Mouse (Mus musculus) spleen, adult 12 weeks (tissue): ENCODE data around the gene Zfp953.
A peak's percentile ranks its signal among the peaks of the same experiment; 100 is the strongest.
"Not testable (repeated sequence)": the region's sequence is repeated elsewhere in the genome, so short reads cannot be mapped to it uniquely, and the experiment has no call there.

ENCODE experiments used
- DNase-seq: peaks from one replicate; pipeline ENCODE4 v3.0.0; 2022; ENCODE audit warnings: low spot score

Zfp953 gene

DNA sequence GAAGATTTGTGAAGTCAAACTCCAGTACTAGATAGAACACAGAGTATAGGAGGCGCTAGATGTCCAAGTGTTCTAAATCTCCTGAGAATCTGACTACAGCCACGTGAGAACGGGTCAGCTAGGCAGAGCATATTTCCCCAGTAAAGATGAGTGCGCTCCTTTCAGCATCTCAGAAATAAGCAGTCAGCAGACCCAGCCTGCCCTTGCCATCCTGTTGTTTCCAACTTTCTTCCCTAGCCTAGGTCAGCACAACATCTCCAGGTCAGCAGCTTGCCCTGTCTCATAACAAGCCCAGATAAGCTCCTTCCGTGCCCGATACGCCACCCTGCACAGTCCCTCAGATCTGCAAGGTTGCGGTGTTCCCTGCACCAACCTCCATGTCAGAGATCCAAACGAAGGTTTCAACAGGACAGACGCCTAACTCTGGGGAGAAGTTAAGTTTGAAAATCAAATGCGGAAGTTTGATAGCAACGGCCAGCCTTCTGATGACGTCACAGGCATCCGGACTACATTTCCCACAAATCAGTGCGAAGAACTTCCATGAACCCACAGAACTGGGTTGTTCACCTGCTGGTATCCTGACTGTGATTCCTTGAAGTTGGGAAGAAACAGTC is at the start of gene Zfp953, which contains the start of gene Gm28044:
Gene Zfp953, minus strand, starts transcription at position 475 of the 614 bp plus-strand sequence.
Gene Gm28044, minus strand, starts transcription at position 406 of the 614 bp plus-strand sequence.
- DNase-seq = peak; percentile 81

DNA sequence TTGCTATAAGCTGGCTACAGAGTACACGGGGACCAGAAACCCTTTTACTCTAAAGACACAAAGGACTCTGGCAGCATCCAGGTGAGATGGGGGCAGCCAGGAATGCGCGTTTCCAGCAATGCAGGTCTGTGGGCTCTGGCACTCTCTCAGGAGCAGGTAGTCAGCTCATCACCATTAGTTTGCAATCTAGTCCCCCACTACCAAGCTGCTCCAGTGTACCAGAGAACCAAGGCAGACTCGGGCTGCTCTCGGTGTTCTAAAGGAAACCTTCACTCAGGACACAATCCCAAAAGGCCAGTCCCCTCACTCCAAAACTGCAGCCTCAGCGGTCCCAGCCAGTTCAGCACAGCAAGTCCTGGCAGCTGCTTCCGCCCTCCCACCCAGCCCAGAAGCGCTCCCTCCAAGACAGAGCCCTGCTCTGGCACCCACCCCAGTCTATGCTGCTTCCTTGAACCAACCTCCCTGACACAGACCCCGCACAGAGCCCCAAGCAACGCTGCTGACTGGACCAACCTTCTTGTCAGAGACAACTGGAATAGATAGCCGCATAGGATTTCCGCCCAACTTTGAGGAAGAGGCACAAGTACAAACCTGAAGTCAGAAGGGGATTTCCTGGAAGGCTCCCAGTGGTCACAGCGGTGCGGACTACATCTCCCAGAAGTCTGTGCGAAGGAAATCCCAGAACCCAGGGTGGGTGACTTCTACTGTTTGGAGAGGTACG is 38.9 kb upstream of the Zfp953 start, which contains the start of gene Zfp429:
Gene Zfp429, minus strand, starts transcription at position 637 of the 721 bp plus-strand sequence.
- peak; percentile 55 for DNase-seq

DNA sequence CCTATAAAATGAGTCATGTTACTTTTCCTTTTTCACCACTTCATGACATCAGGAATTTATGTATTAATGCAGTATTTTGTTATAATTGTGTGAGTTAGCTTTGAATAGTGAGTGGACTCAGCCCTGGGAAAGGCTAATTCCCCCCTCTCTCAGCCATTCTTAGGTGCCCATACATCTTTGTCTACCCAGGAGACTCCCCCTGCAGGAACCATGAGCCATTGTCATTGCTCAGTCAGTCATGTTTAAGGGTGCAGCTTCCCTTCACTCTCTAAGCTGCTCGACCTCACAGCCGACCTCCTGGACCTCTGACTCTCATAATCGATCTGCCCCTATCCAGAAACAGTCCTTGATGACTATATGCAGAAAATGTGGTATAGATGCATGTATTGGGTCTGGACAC is 15.8 kb upstream of the Zfp953 start:
- DNase-seq = not testable (repeated sequence)

DNA sequence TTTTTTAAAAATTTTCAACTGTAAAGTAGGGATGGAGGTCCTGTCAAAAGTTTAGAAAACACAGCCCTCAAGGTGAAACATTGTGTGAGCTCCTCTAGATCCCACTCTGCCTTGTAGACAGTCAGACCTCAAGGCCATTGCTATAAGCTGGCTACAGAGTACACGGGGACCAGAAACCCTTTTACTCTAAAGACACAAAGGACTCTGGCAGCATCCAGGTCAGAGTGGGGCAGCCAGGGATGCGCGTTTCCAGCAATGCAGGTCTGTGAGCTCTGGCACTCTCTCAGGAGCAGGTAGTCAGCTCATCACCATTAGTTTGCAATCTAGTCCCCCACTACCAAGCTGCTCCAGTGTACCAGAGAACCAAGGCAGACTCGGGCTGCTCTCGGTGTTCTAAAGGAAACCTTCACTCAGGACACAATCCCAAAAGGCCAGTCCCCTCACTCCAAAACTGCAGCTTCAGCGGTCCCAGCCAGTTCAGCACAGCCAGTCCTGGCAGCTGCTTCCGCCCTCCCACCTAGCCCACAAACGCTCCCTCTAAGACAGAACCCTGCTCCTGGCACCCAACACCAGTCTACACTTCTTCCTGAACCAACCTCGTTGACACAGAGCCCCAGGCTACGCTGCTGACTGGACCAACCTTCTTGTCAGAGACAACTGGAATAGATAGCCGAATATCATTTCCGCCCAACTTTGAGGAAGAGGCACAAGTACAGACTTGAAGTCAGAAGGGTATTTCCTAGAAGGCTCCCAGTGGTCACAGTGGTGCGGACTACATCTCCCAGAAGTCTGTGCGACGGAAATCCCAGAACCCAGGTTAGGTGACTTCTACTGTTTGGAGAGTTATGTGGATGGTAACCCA is 14.9 kb upstream of the Zfp953 start, which contains the start of the genes Gm28041 and Zfp456:
Gene Gm28041, minus strand, starts transcription at position 684 of the 862 bp plus-strand sequence.
Gene Zfp456, minus strand, starts transcription at position 761 of the 862 bp plus-strand sequence.
- peak; percentile 65 for DNase-seq

DNA sequence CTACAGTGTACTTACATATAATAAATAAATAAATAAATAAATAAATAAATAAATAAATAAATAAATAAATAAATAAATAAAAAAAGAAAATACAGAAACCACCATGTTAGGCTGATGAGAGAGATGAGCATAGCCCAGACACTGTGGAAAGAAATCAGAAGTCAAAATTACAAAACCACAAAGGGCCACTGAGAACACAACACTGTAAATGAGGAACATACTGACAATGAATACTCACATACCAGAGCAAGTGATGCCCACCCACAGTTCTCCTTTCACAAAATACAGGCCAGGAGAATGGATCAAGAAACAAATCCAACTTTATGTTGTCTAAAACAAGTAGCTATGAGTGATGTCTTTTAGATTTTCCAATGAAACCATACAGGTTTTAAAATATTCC is 8.6 kb downstream of the Zfp953 start:
- no peak for DNase-seq

DNA sequence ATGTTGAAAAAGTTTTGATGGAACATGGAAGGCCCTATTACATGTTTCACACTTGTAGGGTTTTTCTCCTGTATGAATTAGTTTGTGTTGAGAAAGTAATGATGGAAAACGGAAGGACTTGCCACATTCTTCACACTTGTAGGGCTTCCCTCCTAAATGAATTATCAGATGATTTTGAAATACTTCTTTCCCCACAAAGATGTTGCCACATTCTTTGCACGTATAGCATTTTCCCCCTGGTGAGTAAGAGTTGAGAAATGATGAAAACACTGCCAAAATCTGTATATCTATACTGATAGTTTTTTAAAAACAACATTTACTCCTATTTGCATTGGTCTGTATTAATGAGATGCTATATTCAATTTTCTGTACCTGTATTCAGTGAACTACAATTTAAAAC is 17.0 kb downstream of the Zfp953 start:
- no peak for DNase-seq

DNA sequence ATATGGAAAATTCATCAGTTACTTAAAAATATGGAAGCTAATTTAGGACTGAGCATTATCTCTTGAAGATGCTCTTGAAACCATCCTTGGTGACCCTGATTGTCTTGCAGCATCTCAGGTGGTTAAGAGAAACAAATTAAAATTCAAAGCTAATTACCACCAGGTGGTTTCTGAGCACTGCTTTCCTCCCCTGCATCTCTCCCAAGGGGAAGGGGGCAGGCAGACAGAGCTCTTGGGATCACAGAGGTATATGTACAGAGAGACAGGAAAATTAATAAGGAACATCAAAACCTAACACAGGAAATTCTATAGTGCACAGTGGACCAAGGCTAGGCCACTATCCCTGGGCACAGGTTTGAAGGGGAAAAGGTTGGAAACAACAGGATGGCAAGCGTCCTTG is 27.5 kb downstream of the Zfp953 start:
- peak; percentile 1 for DNase-seq

DNA sequence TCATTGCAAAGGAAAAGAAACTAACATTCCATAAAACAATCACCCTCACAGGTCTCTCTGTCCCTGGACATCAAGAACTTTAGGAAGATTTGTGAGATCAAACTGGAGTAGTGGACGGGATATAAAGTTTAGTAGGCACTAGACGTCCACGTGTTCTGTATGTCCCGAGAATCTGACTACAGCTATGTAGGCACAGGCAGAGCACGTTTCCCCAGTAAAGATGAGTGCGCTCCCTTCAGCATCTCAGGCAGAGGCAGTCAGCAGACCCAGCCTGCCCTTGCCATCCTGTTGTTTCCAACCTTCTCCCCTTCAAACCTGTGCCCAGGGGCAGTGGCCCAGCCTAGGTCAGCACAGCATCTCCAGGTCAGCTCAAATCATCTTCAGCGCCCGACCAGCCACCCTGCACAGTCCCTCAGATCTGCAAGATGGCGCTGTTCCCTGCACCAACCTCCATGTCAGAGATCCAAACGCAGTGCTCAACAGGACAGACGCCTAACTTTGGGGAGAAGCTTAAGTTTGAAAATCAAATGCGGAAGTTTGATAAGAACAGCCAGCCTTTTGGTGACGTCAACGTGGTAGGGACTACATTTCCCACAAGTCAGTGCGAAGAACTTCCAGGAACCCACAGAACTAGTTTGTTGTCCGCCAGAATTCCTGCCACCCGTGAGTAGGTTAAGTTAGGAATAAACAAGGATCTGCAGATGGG is 28.2 kb downstream of the Zfp953 start, which contains the start of gene Zfp595:
Gene Zfp595, minus strand, starts transcription at position 552 of the 706 bp plus-strand sequence.
- DNase-seq = peak; percentile 71

DNA sequence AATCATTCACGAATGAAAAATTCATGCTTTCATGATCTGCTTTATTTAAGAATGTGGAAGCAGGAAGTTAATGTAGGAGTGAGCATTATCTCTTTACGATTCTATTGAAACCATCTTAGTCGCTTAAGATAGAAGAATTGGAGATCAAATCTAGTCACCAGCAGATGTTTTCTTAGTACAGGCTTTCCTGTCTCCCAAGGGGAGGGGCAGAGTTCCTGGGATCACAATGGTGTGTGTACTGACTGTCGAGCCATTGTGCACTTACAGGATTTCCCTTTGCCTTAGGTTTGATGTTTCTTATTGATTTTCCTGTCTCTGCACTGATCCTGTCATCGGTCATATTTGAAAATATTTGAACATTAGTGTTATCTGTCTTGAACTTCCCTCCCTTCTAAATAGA is 53.7 kb downstream of the Zfp953 start:
- DNase-seq = no peak

DNA sequence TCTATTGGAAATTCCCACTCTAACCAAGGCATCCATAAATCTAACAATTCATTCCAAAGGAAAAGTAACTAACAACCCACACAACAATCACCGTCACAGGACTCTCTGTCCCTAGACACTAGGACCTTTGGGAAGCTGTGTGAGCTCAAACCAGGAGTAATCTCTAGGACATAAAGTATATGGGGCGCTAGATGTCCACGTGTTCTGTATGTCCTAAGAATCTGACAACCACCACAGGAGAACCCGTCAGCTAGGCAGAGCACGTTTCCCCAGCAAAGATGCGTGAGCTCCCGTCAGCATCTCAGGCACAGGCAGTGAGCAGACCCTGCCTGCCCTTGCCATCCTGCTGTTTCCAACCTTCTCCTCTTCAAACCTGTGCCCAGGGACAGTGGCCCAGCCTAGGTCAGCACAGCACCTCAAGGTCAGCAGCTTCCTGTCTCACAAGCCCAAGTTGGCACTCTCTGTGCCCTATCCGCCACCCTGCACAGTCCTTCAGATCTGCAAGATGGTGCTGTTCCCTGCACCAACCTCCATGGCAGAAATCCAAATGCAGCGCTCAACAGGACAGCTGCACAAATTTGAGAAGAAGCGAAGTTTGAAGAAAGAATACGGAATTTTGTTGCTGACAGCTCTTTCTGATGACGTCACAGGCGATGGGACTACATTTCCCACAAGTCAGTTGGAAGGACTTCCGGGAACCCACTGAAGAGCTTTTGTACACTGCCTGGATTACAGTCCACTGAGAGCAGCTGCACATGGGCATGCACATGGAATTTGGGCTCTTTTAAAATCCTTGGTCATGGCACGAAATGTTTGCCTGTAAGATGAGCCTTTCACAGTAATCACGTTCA is 54.4 kb downstream of the Zfp953 start, which contains the start of gene Zfp457:
Gene Zfp457, minus strand, starts transcription at position 664 of the 851 bp plus-strand sequence.
- DNase-seq = peak; percentile 75
